Mouse (Mus musculus): ENCODE results near the gene Fshr. TPM values are rescaled to one million over a fixed set of nuclear protein-coding genes. Genes with fewer than 3 reads are reported as not detected.
A peak's percentile ranks its signal among the peaks of the same experiment; 100 is the strongest.

Fshr gene
- polyA plus RNA-seq, 1 experiment from 2014 or later: not detected

DNA sequence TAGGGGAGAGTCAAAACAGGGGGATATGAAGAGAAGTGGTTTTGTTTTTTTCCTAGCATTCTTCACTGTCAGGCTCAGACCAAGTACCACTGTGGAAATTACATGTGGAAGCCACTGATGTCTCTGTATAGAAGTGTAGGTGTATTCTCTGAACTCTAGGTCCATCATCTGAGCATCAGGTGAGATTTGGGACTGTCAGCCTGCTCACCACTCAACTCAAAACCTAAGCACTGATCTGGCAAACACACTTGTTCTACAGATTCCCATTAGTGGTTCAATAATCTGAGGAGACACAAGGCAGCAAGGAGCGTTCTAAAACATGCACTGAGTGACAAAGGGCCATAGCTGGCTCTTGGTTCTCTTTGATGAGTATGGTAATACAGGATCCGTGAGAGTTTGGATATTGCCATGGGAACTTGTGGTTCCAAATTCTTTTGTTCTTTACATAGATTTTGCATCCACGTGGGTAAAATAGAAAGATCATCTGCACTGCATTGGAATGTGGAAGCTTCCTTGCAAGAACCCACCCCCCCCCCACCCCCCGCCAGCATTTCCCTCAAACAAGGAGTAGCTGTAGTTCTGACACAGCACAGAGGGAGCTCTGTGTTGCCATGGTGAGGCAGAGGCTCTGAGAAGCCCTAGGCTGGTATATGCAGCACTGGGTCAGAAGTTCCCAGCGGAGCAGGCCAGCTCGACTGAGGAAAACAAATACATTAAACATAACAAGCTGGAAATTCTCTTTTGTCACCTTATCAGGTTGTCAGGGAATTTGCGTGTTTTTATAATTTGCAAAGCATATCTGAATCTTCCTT lies 262.9 kb downstream of the Fshr start:
- peak; percentile 98 for ATAC-seq (ENCODE audit: low FRiP score)
- no peak overlapping the region for H3K4me3 ChIP-seq
- no peaks in the 10 kb centered on the region for H3K27me3 ChIP-seq
- peaks cover 27% of the 10 kb centered on the region for H3K4me1 ChIP-seq (replicated peaks)
- no peaks in the 10 kb centered on the region for H3K36me3 ChIP-seq
- no peak overlapping the region for H3K4me2 ChIP-seq
- no peak overlapping the region for H3K9ac ChIP-seq
- H3K27ac ChIP-seq: peak overlapping the region; percentile 80
- WGBS: 3% methylated on average over 7 of the region's 7 CpGs
- no peaks in the 10 kb centered on the region; the same call in 1 of the 2 replicates for H3K9me3 ChIP-seq

DNA sequence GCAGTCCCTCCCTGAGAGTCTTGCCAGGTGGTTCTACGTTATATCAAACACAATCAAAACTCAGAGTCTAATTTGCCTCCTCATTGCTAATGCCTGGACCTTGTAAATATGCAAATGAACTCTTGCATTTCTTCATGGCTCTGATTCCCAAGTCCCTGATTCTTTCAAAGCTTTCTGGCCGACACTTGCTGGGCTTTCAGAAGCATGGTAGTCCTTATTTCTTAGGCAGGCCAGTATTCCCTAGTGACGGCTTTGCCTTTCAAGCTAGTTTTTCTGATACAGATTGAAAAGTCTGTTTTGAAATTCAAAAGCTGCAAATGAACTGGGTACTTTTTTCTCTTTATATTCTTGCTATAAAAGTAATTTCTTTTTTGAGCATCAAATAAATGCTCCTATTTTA lies 263.5 kb downstream of the Fshr start:
- Histone ChIP-seq H3K9me3 (no peaks in the 10 kb centered on the region), H3K4me1 (replicated peaks) (peaks cover 27% of the 10 kb centered on the region), H3K4me3 (no peak overlapping the region), H3K27ac (peak overlapping the region; percentile 80), H3K27me3 (no peaks in the 10 kb centered on the region), H3K4me2 (no peak overlapping the region), H3K9ac (no peak overlapping the region), H3K36me3 (no peaks in the 10 kb centered on the region)
- 20% methylated on average over 3 of the region's 3 CpGs for WGBS
- ATAC-seq (ENCODE audit: low FRiP score): no peak
